Mouse (Mus musculus) heart, embryonic 10.5 days (tissue): ENCODE results near the gene Sbf1. TPM values are rescaled to one million over a fixed set of nuclear protein-coding genes. Genes with fewer than 3 reads are reported as not detected.
A peak's percentile ranks its signal among the peaks of the same experiment; 100 is the strongest.

Experiments
- DNase-seq: peaks from one replicate; pipeline ENCODE4 v3.0.0-alpha.2; 2017; ENCODE audit warnings: low spot score
- H3K27ac ChIP-seq: fragments of 300-500 bp; sonication (generic); 2 replicates; pipeline ENCODE4 v1.5.1; 2016; ENCODE audit warnings: mild to moderate bottlenecking
- H3K27me3 ChIP-seq: fragments of 300-500 bp; sonication (generic); 2 replicates; pipeline ENCODE4 v1.6.1; 2016; ENCODE audit warnings: mild to moderate bottlenecking; ENCODE audit not compliant: poor library complexity, insufficient read depth, severe bottlenecking
- H3K36me3 ChIP-seq: fragments of 300-500 bp; sonication (generic); 2 replicates; pipeline ENCODE4 v1.6.1; 2016; ENCODE audit warnings: mild to moderate bottlenecking, moderate library complexity
- H3K4me1 ChIP-seq: fragments of 300-500 bp; sonication (generic); 2 replicates; pipeline ENCODE4 v1.6.1; 2016; ENCODE audit warnings: mild to moderate bottlenecking
- H3K4me3 ChIP-seq: fragments of 300-500 bp; sonication (generic); 2 replicates; pipeline ENCODE4 v1.5.1; 2016; ENCODE audit warnings: mild to moderate bottlenecking, moderate library complexity
- H3K9me3 ChIP-seq: fragments of 300-500 bp; sonication (generic); 2 replicates; pipeline ENCODE4 v1.6.1; 2016; ENCODE audit warnings: mild to moderate bottlenecking, moderate library complexity
- WGBS: fragments of 180-500 bp; shearing (Covaris S2); methylation state at CpG from one replicate; pipeline ENCODE4 v1.1.7; 2016; 5-methylcytosine and 5-hydroxymethylcytosine counted together
- polyA plus RNA-seq: library from polyadenylated mRNA; unstranded; fragments of >200 nt; fragmentation: Nextera tagmentation; extraction: Ambion mirVana; gene quantifications from 2 replicates; pipeline ENCODE4 v1.2.1, GENCODE M21; 2016

Sbf1 gene
- polyA plus RNA-seq, 1 experiment from 2014 or later = 57.2 TPM

GRCm38 (mm10) chr15:89340136-89340535 is 25.0 kb upstream of the Sbf1 start:
- Histone ChIP-seq H3K36me3 (no peaks in the 10 kb centered on the region), H3K9me3 (no peaks in the 10 kb centered on the region), H3K27me3 (no peaks in the 10 kb centered on the region), H3K4me1 (no peaks in the 10 kb centered on the region), H3K4me3 (no peak overlapping the region), H3K27ac (no peak overlapping the region)
- DNase-seq = no peak
- WGBS = 75% methylated on average over 3 of the region's 3 CpGs

DNA sequence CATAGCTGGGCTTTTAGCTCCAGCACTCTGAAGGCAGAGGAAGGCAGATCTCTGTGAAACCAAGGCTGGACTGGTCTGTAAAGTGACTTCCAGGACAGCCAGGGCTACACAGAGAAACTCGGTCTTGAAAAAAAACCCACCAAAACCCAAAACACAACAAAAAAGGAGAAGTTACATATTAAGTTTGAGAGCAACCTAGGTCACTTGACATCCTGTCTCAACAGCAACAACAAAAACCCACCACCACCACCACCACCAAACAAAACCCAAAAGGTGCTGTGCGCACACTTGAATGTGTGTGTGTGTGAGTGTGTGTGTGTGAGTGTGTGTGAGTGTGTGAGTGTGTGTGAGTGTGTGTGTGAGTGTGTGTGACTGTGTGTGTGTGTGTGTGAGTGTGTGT is 24.6 kb upstream of the Sbf1 start:
- H3K27ac ChIP-seq = no peak overlapping the region
- no peak for DNase-seq
- no peaks in the 10 kb centered on the region for H3K27me3 ChIP-seq
- H3K4me3 ChIP-seq = no peak overlapping the region
- no peaks in the 10 kb centered on the region for H3K9me3 ChIP-seq
- H3K36me3 ChIP-seq = no peaks in the 10 kb centered on the region
- 85% methylated on average over 2 of the region's 2 CpGs for WGBS
- no peaks in the 10 kb centered on the region for H3K4me1 ChIP-seq

- Histone ChIP-seq H3K36me3 (no peaks in the 10 kb centered on the region), H3K9me3 (no peaks in the 10 kb centered on the region), H3K27me3 (no peaks in the 10 kb centered on the region), H3K4me1 (no peaks in the 10 kb centered on the region), H3K4me3 (no peak overlapping the region), H3K27ac (no peak overlapping the region)
- 79% methylated on average over 14 of the region's 14 CpGs for WGBS
- DNase-seq = no peak
Measured at GRCm38 (mm10) chr15:89336422-89336821, 21.3 kb upstream of the Sbf1 start.

GRCm38 (mm10) chr15:89334774-89335537 is 19.8 kb upstream of the Sbf1 start:
- Histone ChIP-seq H3K27me3 (no peaks in the 10 kb centered on the region), H3K4me1 (no peaks in the 10 kb centered on the region), H3K27ac (no peak overlapping the region), H3K4me3 (no peak overlapping the region), H3K9me3 (no peaks in the 10 kb centered on the region), H3K36me3 (no peaks in the 10 kb centered on the region)
- 80% methylated on average over 17 of the region's 17 CpGs for WGBS
- no peak for DNase-seq

DNA sequence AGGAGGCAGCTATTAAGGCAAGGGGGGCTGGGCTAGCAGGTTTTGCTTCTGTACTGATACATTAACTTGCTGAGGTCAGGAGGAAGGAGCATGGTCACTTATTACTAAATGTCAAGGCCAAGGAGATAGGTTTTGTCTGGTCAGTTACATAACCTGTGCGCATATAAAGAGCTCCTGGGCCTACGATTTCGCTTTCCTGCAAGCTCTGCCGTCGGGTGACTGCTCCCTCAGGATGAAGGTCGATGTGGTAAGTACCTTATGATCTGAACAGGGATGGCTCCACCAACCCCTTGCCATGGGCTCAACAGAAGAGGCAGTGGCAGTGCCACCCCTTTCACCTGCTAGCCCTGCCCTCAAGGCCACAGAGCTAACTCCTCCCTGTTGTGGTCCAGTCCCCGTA is 19.2 kb upstream of the Sbf1 start, which contains the start of gene Miox:
Gene Miox, plus strand, starts transcription at position 128 of the 400 bp plus-strand sequence.
- H3K4me1 ChIP-seq = no peaks in the 10 kb centered on the region
- H3K27me3 ChIP-seq = no peaks in the 10 kb centered on the region
- H3K36me3 ChIP-seq = no peaks in the 10 kb centered on the region
- no peak within 1 kb of the TSS for H3K27ac ChIP-seq
- no peak for DNase-seq
- no peaks in the 10 kb centered on the region for H3K9me3 ChIP-seq
- no peak within 1 kb of the TSS for H3K4me3 ChIP-seq
- 82% methylated on average over 7 of the region's 7 CpGs for WGBS

DNA sequence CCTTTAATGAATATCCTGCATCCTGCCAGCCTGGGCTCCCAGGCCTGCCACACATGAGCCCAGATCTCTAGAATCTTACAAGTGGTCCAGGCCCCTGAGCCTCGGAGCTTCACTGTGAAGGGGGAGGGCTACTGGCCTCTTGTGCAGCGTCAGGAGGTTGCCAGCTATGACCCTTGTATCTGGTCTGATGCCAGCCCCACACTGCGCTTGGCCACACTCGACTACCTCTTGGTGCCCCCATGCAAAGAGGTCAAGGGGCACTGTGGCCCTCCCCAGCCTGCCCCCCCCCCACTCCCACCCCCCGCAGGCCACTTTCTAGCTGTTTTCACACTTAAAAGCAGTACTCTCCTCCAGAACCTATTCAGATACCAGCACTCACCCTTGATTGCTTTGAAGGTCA is 11.3 kb upstream of the Sbf1 start:
- Histone ChIP-seq H3K36me3 (no peaks in the 10 kb centered on the region), H3K27me3 (peaks cover 25% of the 10 kb centered on the region; the same call in 1 of the 2 replicates), H3K9me3 (no peaks in the 10 kb centered on the region), H3K4me3 (no peak overlapping the region), H3K4me1 (peaks cover 11% of the 10 kb centered on the region), H3K27ac (no peak overlapping the region)
- WGBS = 60% methylated on average over 5 of the region's 5 CpGs
- DNase-seq = no peak

DNA sequence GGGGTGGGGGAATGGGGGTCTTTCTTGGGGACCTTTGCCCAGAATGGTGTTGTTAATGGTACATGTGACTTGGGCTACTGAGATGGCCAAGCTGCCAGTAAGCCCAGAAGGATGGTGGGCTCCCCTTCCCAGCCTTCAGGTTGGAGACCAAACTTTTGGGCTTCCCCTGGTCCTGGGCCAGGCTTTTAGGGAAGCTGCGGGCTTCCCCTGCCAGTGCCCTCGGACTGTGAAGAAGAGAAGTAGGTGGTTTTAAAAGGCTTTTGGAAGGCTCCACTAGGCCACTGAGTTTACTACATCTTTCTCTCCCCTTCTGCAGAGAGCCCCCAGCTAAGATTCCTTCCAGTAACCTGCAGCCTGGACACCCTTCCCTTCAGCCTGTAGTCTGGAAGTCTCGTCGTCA is 8.5 kb upstream of the Sbf1 start:
- Histone ChIP-seq H3K27me3 (peaks cover 29% of the 10 kb centered on the region; the same call in 1 of the 2 replicates), H3K27ac (no peak overlapping the region; the same call in 1 of the 2 replicates), H3K9me3 (no peaks in the 10 kb centered on the region), H3K36me3 (no peaks in the 10 kb centered on the region), H3K4me1 (peaks cover 11% of the 10 kb centered on the region), H3K4me3 (peak overlapping the region; percentile 57)
- WGBS = 78% methylated on average over 4 of the region's 4 CpGs
- no peak for DNase-seq

- no peak for DNase-seq
- 5% methylated on average over 26 of the region's 26 CpGs for WGBS
Measured at GRCm38 (mm10) chr15:89322670-89323522, 7.8 kb upstream of the Sbf1 start, which contains the start of gene Adm2. Gene Adm2 (plus strand): TSS chr15:89322720.

DNA sequence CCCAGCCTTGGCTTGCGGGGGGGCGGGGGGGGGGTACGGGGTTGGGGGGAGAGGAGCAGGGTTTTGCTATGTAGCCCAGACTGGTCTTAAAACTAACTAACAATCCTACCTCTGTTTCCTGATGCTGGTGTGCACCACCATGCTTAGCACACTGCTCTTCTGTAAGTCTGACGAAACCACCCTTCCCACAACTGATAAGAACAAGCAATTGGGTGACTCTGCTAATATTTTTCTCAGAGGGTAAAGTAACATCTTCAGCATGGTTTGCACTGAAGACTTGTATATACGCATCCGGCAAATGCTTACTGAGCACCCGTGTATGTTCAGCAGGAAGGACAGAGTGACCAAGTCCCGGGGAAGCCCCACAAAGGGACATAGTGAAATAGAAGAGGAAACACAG is 6.2 kb upstream of the Sbf1 start:
- H3K4me3 ChIP-seq = no peak overlapping the region
- peaks cover 29% of the 10 kb centered on the region; the same call in 1 of the 2 replicates for H3K27me3 ChIP-seq
- DNase-seq = no peak
- no peaks in the 10 kb centered on the region for H3K36me3 ChIP-seq
- no peak overlapping the region for H3K27ac ChIP-seq
- H3K4me1 ChIP-seq = peaks cover 11% of the 10 kb centered on the region
- no peaks in the 10 kb centered on the region for H3K9me3 ChIP-seq
- WGBS = 77% methylated on average over 8 of the region's 8 CpGs

More at GRCm38 (mm10) chr15:89322670-89323522, 7.8 kb upstream of the Sbf1 start, which contains the start of gene Adm2:
- H3K36me3 ChIP-seq = no peaks in the 10 kb centered on the region
- peak within 1 kb of the TSS; percentile 70 for H3K27ac ChIP-seq
- H3K4me1 ChIP-seq = peaks cover 11% of the 10 kb centered on the region
- no peaks in the 10 kb centered on the region for H3K9me3 ChIP-seq
- peak within 1 kb of the TSS; percentile 57 for H3K4me3 ChIP-seq
- H3K27me3 ChIP-seq = peaks cover 29% of the 10 kb centered on the region; the same call in 1 of the 2 replicates

- DNase-seq = no peak
- 61% methylated on average over 11 of the region's 11 CpGs for WGBS
- Histone ChIP-seq H3K9me3 (no peaks in the 10 kb centered on the region), H3K36me3 (no peaks in the 10 kb centered on the region), H3K27me3 (0 out of 2 replicates have a peak, but pooled peaks cover 1% of the 10 kb centered on the region), H3K27ac (no peak overlapping the region), H3K4me3 (peak overlapping the region; percentile 87; the same call in 1 of the 2 replicates), H3K4me1 (peaks cover 26% of the 10 kb centered on the region)
Measured at GRCm38 (mm10) chr15:89316146-89316545, 1.0 kb upstream of the Sbf1 start.

- Histone ChIP-seq H3K9me3 (no peaks in the 10 kb centered on the region), H3K4me3 (peak overlapping the region; percentile 87), H3K36me3 (no peaks in the 10 kb centered on the region), H3K4me1 (peaks cover 39% of the 10 kb centered on the region), H3K27ac (peak overlapping the region; percentile 94), H3K27me3 (no peaks in the 10 kb centered on the region)
- no peak for DNase-seq
- WGBS = under 1% methylated on average over 58 of the region's 58 CpGs
Measured at GRCm38 (mm10) chr15:89314511-89315189, 461 bp downstream of the Sbf1 start.

DNA sequence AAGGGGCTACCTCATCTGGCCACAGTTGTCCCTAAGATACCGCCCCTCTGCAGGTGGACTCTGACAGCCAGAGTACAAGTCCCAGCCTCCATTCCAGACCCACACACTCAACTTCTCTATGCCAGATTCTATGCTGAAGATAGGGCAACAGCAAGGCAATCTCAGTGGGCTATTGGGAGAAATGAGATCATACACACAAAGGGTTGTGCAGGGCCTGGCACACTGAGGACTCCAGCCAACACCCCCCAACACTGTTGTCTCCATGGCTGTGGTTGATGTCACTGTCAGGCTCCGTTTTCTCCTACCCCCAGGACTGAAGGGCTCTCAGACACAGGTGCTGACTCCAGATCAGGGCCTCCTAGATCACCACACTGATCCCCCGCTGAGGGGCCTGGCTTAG is 1.0 kb downstream of the Sbf1 start:
- DNase-seq = no peak
- WGBS = 25% methylated on average over 3 of the region's 3 CpGs
- peaks cover 40% of the 10 kb centered on the region for H3K4me1 ChIP-seq
- H3K36me3 ChIP-seq = no peaks in the 10 kb centered on the region
- peak overlapping the region; percentile 94 for H3K27ac ChIP-seq
- no peaks in the 10 kb centered on the region for H3K27me3 ChIP-seq
- H3K9me3 ChIP-seq = no peaks in the 10 kb centered on the region
- peak overlapping the region; percentile 87 for H3K4me3 ChIP-seq
